Mouse (Mus musculus) retina, embryonic 14.5 days (tissue): ENCODE measurements at regions not wholly inside any gene's neighbourhood (a gene's known extent, or its start where the extent isn't known, plus 50 kb on each side); places are given as distances from the start of the nearest gene placed in this dataset.
A peak's percentile ranks its signal among the peaks of the same experiment; 100 is the strongest.

Source experiments
- DNase-seq: peaks from one replicate; pipeline ENCODE4 v3.0.0-alpha.2; 2015; ENCODE audit warnings: low spot score

DNA sequence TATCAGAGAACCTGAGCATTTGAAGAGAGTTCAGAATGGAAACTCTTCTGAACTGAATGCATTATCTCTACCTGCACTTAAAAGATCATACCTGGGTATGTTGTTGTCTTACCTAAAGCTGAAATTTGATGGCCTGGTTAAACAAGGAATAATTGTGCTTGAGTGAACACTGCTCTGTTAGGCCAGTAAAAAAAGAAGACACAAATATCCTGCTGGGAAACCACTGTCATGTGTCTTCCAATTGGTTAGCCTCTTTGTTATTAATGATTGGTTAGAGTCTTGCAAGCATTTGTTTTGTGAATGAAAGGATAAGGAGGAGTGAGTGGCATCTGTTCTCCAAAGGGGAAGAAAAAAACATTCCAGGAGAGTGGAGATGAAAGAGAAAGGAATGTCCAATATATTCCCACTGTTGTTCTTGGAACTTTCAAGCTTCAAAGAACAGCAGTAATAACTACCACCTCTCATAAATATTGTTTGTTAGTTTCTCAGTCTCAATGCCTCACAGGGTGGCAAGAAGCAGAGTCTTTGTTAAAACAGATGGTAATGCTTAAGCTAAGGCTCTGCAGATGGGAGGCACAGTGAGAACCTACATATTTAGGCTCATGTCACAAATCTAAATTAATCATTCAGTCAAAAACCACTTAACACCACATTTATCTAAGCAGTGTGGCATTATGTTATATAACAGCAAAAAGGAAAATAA lies 165.5 kb downstream of the Dsel start:
- peak; percentile 47 for DNase-seq

- DNase-seq, result no peak
Measured at GRCm38 (mm10) chr1:111660950-111661349, 203.8 kb downstream of the Dsel start.

- peak; percentile 82 for DNase-seq
Measured at GRCm38 (mm10) chr1:111660099-111660670, 204.5 kb downstream of the Dsel start.

GRCm38 (mm10) chr1:111633860-111634460 lies 230.8 kb downstream of the Dsel start:
- DNase-seq, result peak; percentile 76
